Mouse (Mus musculus): ENCODE results near the gene Prkcb.

DNA sequence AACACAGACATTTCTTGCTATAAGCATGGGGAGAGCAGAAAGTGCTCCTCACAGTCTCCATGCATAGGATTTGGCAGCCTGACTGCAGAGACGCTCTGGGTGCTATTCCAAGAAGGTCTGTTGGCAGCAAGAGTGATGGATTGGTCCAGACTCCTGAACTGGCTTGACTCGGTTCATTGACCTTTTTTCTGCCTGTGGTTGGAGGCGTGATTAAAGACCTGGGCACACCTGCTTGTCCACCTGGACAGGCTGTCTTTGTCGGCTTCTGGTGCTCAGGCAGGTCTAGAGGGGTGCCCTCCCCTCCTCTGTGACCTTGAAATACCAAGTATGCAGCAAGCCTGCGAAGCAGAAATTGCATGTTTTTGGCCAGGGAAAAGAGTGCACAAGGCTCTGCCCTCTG, 140.6 kb downstream of the Prkcb start:
- TF ChIP-seq CTCF (IDR thresholded peaks at IDR 0.05; ENCODE audit: low read depth, low read length) (no peak), POLR2A (IDR thresholded peaks at IDR 0.05; ENCODE audit: insufficient read depth, low read length) (no peak), EP300 (IDR thresholded peaks at IDR 0.05; ENCODE audit: insufficient read depth, low read depth, low read length) (no peak)
